Mouse (Mus musculus) CD4-positive, CD25-positive, alpha-beta regulatory T cell, adult 2 months (primary cell): ENCODE results near the gene Tmem150c.

Experiments used
- DNase-seq: peaks from one replicate; pipeline ENCODE4 v3.0.0-alpha.2; 2012; ENCODE audit warnings: low read depth, low spot score

Gene Tmem150c

DNA sequence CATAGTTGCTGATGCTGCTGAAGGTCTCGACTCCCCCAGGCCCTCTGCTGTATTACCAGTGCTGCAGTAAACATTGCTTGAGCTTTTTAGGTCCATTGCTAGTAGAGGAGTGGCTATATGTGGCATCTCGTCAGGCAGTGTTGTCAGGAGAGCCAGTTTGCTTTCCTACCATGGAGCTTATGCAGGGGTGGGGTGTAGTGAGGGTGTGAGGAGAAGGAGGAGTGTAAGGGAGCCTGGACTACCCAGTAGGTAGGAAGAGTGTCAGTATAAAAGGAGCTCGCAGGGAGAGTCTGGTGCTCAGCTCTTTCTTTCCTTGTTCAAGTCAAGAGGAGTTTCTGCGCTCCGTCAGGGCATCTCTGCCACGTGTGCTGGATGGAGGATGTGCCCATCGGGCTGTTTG lies 106.9 kb downstream of the Tmem150c start:
- no peak for DNase-seq

DNA sequence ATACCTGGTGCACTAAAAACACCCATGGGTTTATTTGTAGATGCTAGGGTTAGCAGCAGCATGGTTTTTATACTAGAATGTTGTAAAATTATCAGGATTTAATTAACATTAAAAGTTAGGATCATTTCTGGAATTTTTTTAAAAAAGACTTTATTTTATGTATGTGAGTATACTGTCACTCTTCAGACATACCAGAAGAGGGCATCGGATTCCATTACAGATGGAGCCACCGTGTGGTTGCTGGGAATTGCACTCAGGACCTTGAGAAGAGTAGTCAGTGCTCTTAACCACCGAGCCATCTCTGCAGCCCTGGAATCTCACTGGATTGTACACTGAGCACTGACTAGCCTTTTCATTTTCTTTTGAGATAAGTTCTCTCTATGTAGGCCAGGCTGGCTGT lies 109.7 kb downstream of the Tmem150c start:
- no peak for DNase-seq

DNA sequence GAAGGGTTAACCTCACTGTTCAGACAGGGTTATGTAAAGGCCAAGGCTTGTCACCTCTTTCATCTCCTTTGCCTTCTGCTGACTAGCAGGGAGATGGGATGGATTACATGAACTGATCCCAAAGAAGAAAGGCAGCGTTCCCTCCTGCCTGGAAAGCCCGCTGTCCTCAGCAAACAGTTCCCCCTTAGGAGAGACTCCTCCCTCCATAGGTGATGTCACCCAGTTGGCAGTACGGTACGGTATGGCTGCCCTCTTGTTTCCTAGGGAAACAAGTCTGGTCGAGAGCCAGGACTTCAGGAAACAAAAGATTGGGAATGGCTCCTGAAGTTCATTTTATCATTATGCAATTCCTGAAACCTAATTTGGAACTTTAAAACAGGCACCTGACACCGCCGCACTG lies 111.7 kb downstream of the Tmem150c start:
- no peak for DNase-seq

DNA sequence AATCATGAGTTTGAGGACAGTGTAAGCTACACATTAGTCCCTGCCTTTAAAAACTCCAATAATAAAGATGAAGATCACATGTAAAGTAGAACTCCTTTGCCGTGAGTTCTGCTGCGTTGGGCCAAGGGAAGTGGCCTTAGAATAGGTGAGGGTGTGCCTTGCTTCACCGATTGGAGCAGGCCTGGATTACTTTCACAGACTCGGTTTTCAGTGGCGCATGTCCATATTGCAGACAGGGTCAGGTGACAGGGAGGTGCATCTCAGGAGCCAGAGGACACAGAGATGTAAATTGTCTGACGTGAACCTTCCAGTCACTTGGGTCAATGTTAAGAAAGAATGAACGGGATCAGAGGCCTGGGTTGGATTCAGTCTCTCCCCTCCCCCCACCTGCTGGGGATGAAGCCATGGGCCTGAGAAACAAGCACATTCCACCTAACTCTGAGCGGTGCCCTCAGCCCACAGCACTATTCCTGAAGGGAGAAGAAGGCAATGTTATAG lies 112.4 kb downstream of the Tmem150c start:
- no peak for DNase-seq

DNA sequence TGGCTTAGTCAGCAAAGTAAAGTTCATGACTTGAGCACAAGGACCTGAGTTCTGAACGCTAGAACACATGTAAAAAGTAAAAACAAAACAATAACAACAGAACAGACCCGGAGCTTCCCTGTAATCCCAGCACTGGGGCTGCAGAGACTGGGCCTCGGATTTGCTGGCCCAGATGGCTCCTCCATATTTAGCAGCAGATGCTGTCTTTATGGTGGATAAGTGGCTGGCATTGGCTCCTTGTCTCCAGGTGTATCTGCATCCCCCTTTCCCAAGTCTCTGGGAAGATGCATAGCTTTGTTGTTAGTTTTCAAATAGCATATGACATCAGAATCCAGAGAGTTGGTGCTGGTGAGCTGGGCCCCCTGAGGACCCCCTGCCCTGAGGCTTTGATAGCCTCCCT lies 113.5 kb downstream of the Tmem150c start:
- DNase-seq, result no peak

DNA sequence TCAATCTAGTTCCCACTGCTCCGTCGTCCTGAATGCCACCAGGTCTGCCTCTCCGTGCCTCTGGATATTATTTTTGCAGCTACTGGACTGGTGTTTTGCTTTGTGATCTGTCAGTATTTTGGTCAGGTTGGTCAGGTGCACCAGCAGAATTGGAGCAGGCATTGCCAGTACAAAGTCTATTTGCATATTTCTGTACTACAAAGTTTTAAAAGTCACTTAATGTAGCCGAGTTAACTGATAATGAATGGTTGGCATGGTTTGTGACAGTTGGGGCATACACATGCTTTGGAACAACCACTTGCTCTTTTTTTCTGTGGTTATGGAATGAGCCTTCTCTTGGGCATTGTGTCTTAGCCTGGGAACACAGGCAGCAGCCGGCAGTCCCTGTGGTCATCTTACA lies 115.0 kb downstream of the Tmem150c start:
- DNase-seq, result no peak

DNA sequence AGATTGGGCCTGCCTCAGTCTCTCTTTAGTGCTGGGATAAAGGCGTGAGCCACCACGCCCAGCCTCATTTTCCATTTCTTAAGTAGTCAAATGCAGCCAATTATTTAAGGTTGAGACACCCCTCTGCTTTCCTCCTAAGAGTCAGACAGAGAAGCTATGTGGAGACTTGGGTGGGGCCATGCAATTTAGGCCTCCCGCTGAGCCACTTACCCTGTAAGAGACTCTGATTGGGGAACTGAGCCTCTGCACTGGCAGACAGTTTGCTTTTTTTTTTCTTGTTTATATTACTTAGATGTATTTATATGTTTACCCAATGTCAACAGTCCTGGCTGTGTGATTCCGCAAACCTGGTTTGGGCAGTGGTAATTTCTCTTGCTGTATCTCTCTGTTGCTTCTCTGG lies 115.6 kb downstream of the Tmem150c start:
- DNase-seq, result no peak

DNA sequence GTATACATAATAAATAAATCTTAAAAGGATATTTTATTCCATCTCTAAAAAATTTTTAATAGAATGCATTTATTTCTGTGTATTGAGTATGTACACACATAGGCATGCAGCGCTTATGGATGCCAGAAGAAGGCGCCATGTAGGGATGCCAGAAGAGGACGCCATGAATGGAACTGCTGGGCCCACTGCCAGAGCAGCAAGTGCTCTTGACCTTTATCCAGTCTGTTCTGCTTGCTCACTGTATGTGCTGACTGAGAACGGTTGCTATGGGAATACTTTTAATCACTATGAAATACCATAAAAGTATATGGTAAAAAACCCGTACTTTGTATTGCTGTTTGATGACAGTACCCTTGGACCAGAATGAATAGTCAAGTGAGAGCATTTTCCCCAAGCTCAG lies 116.2 kb downstream of the Tmem150c start:
- no peak for DNase-seq

DNA sequence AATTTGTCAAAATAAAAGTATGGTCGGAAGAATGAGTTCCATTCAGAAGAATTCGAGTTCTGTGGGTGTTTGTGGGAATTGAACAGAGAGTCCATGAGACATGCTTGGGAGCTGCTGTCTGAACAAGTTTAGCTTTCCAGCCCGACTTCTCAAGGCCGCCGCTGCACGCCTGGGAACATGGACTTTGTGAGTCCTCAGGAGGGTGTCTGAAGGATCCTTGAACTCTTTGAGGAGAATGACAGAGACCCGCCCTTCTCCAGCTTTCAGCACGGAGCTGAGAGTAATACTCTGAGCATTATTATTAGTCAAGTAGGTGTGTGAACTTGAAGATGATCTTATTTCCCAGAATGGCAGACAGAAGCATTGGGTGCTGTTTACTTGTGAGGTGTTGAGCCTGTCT lies 117.1 kb downstream of the Tmem150c start:
- no peak for DNase-seq

DNA sequence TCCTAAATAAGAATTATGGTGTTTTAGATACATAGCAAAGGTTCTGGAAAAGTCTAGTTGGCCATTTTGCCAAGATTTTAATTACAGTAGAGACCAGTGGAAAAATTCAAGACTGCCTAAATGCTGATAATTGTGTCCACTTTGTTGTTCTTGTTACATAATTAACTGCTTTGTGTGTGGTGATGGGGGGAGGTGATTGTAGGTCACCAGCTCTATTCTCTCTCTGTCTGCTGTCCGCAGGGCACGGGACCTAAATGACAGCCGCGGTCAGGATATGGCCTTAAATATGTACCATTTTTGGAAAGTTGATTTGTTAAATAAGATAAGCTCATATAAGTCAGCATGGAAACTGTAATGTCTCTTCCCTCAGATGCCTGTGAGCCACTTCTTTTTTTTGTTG lies 118.3 kb downstream of the Tmem150c start:
- DNase-seq, result no peak

DNA sequence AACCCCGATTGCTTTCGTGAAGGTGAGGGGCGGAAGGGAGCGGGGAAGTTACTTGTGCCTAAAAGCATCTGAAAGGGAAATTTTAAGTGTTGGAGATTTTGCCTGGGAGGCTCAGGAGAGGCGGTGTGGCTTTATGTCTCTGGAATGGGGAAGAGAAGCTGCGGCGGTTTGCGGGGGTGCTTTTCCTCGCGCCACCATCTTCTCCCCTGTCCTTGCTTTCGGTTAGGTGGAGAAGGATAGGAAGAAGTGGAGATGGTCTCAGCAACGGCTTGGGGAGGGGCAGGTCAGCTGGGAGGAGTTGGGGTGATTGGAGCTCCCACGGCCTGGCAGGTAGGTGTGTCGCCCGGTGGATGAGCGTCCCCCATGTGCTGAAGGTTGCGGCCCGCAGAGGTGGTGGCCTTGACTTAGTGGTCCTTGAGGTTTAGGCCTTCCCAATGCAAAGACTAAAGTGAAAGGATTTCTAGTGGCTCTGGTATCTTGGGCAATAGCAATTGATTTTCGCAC lies 119.3 kb downstream of the Tmem150c start:
- DNase-seq, result no peak

DNA sequence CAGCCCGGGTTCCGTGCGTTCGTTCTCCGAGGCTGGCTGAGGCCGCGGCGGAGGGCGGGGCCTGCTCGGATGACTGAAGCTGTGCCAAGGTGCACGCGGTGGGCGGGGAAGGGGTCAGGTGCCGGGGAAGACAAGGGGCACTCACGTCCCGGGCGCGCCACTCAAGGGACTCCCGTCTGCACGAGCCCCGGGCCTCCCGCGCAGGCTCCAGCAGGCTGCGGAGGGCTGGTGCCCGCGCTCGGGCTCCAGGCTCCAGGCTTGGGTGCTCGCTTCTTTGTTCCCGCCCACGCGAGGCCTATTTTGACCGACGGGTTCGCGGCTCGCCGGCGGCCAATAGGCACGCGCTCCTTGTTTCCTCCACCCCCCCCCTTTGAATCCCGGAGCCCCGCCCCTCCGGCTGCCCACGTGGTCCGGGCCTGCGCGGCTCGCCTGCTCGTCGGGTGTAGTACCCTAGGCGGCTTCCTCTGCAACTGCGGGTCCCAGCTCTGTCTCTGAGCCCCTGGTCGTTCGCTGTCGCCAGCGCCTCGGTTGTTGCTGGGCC lies 119.9 kb downstream of the Tmem150c start, which contains the start of the genes Hnrnpdl and Enoph1:
Gene Hnrnpdl, minus strand, starts transcription at position 63 of the 541 bp plus-strand sequence.
Gene Enoph1, plus strand, starts transcription at position 384 of the 541 bp plus-strand sequence.
- peak; percentile 97 for DNase-seq

DNA sequence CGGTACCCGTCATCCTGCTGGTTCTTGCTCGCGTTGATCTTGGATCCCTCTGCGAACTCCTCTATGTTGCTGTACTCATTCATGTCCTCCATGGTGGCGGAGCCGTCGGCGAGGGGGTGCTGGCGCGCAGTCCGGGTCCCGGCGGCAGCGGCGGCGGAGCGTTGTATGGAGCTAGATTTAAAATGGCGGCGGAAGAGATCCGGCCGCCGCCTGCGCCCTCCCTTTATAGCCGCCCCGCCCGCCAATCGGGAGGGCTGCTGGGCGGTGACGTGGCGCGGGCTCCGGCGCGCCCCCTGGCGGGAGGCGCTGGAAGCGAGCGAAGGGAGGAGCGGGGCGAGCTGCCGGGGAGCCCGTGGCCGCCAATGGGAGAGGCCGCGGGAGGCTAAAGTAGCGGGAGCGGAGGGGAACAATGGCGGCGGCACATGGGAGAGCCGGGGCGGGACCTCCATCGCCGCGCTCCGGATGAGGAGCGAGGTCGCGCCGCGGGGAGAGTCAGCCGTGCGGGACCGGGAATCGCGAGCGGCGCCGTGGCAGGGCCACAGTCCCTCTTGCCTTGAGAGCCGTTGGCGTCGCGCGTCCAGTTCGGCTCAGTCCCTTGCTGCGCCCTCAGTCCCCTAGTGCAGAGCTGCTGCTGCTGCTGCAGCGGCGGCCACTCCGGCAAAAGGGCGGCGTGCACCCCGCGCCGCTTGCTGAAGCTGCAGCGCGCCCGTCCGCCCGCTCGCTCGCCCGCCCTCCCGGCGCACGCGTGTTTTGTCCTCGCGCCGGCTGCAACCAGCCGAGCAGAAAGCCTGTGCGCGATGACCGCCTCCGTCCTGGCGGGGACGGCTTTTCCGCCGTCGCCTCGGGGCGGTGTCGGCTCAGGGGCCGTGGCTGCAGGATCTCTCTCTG lies 120.7 kb downstream of the Tmem150c start:
- DNase-seq, result peak; percentile 98

DNA sequence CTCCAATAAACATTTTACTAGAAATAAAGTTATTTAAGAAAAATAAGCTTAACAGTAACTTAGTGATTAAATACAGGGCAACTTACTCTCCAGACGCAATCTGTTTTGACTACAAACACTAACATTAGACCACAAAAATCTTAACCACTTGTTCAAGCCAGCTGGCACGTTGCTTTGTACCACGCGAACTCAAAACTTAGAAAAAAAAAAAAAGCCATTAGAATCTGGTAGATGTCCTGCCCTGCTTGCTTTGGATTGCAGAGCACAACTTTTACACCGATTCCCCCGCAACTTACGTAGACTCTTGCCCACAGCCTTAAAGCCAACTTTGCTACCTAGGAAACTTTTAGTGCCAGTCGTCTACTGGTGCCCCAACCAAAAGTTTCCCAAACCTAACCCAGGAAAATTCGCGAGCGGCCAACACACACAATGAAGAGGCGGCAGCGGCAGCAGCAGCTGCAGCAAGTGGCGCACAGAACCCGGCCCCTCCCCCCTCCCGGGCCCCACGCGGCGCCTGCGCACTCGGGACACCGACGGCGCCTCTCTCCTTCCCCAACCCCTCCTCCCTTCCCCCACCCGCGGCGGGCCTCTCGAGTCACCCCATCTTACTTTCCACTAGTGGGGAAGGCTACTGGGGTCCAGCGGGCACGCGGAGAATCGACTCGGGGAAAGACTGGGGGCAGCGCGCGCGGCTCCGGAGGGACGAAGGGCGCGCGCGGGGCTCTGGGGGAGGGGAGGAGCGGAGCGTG lies 121.5 kb downstream of the Tmem150c start:
- peak; percentile 94 for DNase-seq

DNA sequence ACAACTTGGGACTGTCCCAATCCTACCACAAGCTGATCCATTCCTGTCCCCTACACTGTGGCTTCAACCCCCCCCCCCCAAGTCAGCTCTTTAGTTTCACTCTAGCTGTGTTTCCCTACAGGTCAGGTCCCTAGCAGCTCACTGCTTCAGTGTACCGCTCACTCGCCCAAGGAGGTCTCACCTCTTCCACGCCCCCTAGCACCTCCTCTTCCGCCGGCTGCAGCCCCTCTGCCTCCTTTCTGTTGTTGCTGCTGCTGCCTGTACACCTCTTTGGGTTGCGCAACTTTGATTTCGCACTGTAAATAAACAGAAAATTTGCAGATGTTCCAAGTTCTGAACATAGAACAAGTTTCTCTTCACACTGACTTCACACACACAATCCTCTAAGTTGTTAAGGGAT lies 122.9 kb downstream of the Tmem150c start:
- peak; percentile 44 for DNase-seq

DNA sequence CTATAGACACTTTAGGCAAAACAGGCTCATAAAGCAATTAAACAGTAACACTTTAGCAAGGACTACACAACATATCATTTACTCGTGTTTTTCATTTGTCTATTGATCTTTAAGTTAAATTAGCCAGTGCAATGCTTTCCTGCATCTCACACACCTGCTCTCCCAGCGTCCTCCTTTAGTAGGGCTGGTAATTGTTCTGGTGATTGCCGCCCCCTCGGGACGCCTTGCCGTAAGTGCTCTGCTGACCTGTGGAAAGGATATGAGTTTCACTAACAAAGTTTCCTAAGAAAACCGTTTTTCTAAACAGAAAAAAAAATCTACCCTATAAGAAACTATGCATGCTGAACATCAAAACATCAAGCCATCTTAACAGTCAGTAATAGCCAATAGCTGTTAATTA lies 123.7 kb downstream of the Tmem150c start:
- DNase-seq, result peak; percentile 21

DNA sequence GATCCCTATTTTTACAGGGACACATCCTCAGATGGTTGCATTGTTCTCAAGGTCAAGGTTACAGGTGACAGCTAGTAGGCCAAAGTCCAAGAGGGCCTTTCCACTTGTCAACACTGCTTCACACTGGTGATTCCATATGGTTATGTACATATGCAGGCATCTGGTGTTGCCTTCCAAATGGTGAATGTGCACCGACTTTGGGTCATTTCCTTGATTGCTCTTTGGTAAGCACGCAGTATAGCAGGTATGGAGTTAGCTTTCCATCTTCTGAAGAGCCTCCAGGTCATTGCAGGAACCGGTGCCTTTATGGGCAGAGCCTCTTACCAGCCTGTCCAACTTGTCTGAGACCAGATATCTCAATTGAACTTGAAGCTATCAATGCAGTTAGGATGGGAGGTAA lies 127.0 kb downstream of the Tmem150c start:
- DNase-seq, result no peak

DNA sequence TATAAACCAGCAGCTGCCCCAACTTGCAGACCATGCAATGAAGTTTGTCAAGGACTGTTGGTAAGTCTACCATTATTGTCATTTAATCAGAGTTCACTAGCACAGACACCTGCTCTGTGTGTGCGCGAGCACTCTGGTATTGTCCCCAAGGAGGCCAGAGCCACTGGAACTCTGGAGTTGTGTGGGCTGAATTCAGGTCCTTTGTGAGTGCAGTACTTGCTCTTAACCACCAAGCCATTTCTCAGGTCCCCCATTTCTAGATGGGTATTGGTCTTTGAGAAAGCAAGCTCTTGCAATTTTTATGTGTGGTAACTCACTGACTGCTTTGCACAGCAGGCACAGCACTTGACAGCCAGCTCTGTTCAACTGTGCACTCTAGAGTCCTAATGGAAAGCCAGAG lies 127.5 kb downstream of the Tmem150c start:
- peak; percentile 22 for DNase-seq

DNA sequence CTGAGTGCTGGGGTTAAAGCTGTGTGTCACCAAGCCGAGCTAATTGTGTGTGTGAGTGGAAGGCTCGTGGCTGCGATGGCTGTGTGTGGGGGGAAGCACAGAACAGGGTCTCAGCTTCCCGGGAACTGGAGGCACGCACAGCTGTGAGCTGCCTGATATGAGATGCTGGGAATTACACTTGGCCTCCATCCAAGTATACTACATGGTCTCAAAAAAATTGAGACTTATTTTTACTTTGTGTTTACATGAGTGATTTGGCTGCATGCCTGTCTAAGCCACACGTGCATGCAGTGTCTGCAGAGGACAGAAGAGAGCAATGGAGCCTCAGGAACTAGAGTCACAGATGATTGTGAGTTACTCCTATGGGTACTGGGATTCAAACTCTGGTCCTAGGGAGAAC lies 129.5 kb downstream of the Tmem150c start:
- no peak for DNase-seq
